Mouse (Mus musculus) large intestine, adult 2 months (tissue): ENCODE data around the gene Samt3. TPM values are rescaled to one million over a fixed set of nuclear protein-coding genes. Genes with fewer than 3 reads are reported as not detected.

Source experiments
- DNase-seq: peaks from one replicate; pipeline ENCODE4 v3.0.0-alpha.2; 2012; ENCODE audit warnings: low read depth, low spot score
- WGBS: fragments of 180-500 bp; shearing (Covaris S2); methylation state at CpG from one replicate; pipeline ENCODE4 v1.1.7; 2018; 5-methylcytosine and 5-hydroxymethylcytosine counted together
- polyA plus RNA-seq: library from polyadenylated mRNA; depleted of rRNA; stranded (reverse); fragments of >200 nt; gene quantifications from 2 replicates; pipeline ENCODE4 v1.2.3, GENCODE M21; 2012; rRNA removed

Samt3 gene
- not detected in 2 replicates for polyA plus RNA-seq

DNA sequence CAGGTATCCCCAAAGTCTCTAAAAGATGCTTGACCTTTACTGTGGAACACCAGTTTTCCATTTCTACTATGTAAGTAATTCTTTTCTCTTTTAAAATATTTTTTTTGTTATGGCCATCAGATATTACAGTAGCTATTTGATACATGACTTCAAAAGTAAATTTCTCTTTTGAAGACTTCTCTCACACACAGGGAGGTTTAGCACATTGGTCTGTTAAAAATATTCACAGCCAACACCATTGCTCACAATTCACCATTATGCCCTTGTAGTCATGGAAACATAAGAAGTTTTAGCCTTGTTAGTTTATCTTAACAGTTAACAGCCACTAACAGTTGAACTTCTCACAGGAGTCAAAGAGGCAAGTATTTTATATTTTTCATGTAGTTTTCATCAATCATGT, at the start of gene Samt3:
Gene Samt3 (plus strand): TSS at position 301 of the 400 bp plus-strand sequence.
- no peak for DNase-seq

GRCm38 (mm10) chrX:86016591-86016990, 27.4 kb upstream of the Samt3 start:
- no peak for DNase-seq
- WGBS, result 30% methylated on average over 1 of the region's 1 CpGs

- WGBS, result 84% methylated on average over 1 of the region's 1 CpGs
- no peak for DNase-seq
These were observed 44.7 kb downstream of the Samt3 start for GRCm38 (mm10) chrX:86088672-86089071.

Other genes with a start within 250 kb of the Samt3 start
- 0.15 and 0.21 TPM in 2 replicates for gene 5430427O19Rik, start 173.8 kb upstream of the Samt3 start, polyA plus RNA-seq
- not detected in 2 replicates for gene Nr0b1, start 147.6 kb downstream of the Samt3 start, polyA plus RNA-seq